Mouse (Mus musculus) lung, postnatal 0 days (tissue): Measurements from ENCODE around the gene Tmprss11d. TPM values are rescaled to one million over a fixed set of nuclear protein-coding genes. Genes with fewer than 3 reads are reported as not detected.

Experiments
- ATAC-seq: fragments of 200-750 bp; cut with Nextera tagmentation; 2 replicates; pipeline ENCODE4 v1.8.0; 2017; ENCODE audit warnings: moderate library complexity
- DNase-seq: peaks from one replicate; pipeline ENCODE4 v3.0.0-alpha.2; 2016; ENCODE audit warnings: low spot score
- H3K27ac ChIP-seq: fragments of 300-500 bp; sonication (generic); 2 replicates; pipeline ENCODE4 v1.5.1; 2014; ENCODE audit warnings: antibody characterized with exemption, mild to moderate bottlenecking, low read length, mixed read lengths
- H3K27me3 ChIP-seq: fragments of 300-500 bp; sonication (generic); replicated peaks from 2 replicates; pipeline ENCODE4 v1.6.1; 2014; ENCODE audit warnings: low read length, mixed read lengths; ENCODE audit not compliant: insufficient read depth
- H3K36me3 ChIP-seq: fragments of 300-500 bp; sonication (generic); 2 replicates; pipeline ENCODE4 v1.6.1; 2014; ENCODE audit warnings: low read length, mixed read lengths; ENCODE audit not compliant: insufficient read depth
- H3K4me1 ChIP-seq: fragments of 300-500 bp; sonication (generic); 2 replicates; pipeline ENCODE4 v1.6.1; 2014; ENCODE audit warnings: antibody characterized with exemption, low read depth, low read length, mixed read lengths; ENCODE audit not compliant: insufficient read depth
- H3K4me2 ChIP-seq: fragments of 300-500 bp; sonication (generic); replicated peaks from 2 replicates; pipeline ENCODE4 v1.6.1; 2014; ENCODE audit warnings: low read depth, mild to moderate bottlenecking, low read length, moderate library complexity, mixed read lengths
- H3K4me3 ChIP-seq: fragments of 300-500 bp; sonication (generic); 2 replicates; pipeline ENCODE4 v1.5.1; 2014; ENCODE audit warnings: low read depth, low read length
- H3K9ac ChIP-seq: fragments of 300-500 bp; sonication (generic); replicated peaks from 2 replicates; pipeline ENCODE4 v1.6.1; 2014; ENCODE audit warnings: low read depth, mild to moderate bottlenecking
- H3K9me3 ChIP-seq: fragments of 300-500 bp; sonication (generic); 2 replicates; pipeline ENCODE4 v1.6.1; 2016; ENCODE audit warnings: low read length, mixed read lengths
- CTCF ChIP-seq: IDR thresholded peaks from 2 replicates; pipeline ENCODE4 v1.5.1; 2016; ENCODE audit warnings: antibody characterized with exemption, mild to moderate bottlenecking
- EP300 ChIP-seq: IDR thresholded peaks from 2 replicates; pipeline ENCODE4 v1.6.1; 2016; ENCODE audit warnings: antibody characterized with exemption, mild to moderate bottlenecking, control low read depth
- WGBS: fragments of 180-500 bp; shearing (Covaris S2); extraction: QIAGEN DNeasy Blood & Tissue Kit; methylation state at CpG from one replicate; pipeline ENCODE4 v1.1.7; 2014; 5-methylcytosine and 5-hydroxymethylcytosine counted together
- polyA plus RNA-seq: library from polyadenylated mRNA; unstranded; fragments of >200 nt; fragmentation: Nextera tagmentation; extraction: Ambion mirVana; gene quantifications from 2 replicates; pipeline ENCODE4 v1.2.1, GENCODE M21; 2015

Tmprss11d gene
- polyA plus RNA-seq, 1 experiment from 2014 or later = not detected

DNA sequence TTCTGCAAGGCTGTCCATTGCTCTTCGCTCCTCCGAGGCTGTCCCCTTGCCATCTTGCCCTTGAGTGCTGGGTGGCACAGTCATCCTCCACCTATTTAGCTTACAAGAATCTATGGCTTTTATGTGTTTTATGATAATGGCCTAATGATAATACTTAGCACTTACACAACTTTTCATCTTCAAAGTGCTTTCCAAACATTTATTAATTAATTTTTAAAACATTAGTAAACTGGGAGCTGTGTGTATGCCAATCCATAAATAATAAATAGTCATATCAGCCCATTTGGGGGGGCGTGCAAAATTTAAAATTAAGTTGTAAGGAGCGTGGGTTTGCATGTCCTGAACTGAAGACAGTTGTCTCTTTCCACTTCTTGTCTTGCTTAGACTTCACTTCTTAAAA is 84.0 kb downstream of the Tmprss11d start, which contains the start of gene Tmprss11c:
Gene Tmprss11c, minus strand, starts transcription at position 101 of the 400 bp plus-strand sequence.
- Histone ChIP-seq H3K4me3 (no peak within 1 kb of the TSS), H3K36me3 (no peaks in the 10 kb centered on the region), H3K9ac (no peak within 1 kb of the TSS), H3K4me2 (no peak within 1 kb of the TSS), H3K27me3 (no peaks in the 10 kb centered on the region), H3K9me3 (no peaks in the 10 kb centered on the region), H3K27ac (no peak within 1 kb of the TSS), H3K4me1 (no peaks in the 10 kb centered on the region)
- no peak for DNase-seq
- no peak for ATAC-seq
- no peak for TF ChIP-seq EP300
- TF ChIP-seq CTCF = no peak
- 74% methylated on average over 4 of the region's 4 CpGs for WGBS

Other genes with a start within 250 kb of the Tmprss11d start
- 3.9 and 4.7 TPM in 2 replicates for gene Uba6, start 200.6 kb downstream of the Tmprss11d start, polyA plus RNA-seq
- 0.05 TPM in 1 of 2 replicates, not detected in the other for gene Gnrhr, start 175.5 kb downstream of the Tmprss11d start, polyA plus RNA-seq
- gene Tmprss11c, start 84.1 kb downstream of the Tmprss11d start, polyA plus RNA-seq = not detected in 2 replicates
- not detected in 2 replicates for gene Tmprss11a, start 95.6 kb upstream of the Tmprss11d start, polyA plus RNA-seq
- gene Tmprss11g, start 145.2 kb upstream of the Tmprss11d start, polyA plus RNA-seq = not detected in 2 replicates